Mouse (Mus musculus): ENCODE data around the gene Espl1. TPM values are rescaled to one million over a fixed set of nuclear protein-coding genes. Genes with fewer than 3 reads are reported as not detected.
"Not testable (repeated sequence)": the region's sequence is repeated elsewhere in the genome, so short reads cannot be mapped to it uniquely, and the experiment has no call there.

The Espl1 gene
- polyA plus RNA-seq, 1 experiment from 2014 or later, result 50.6 TPM

- Histone ChIP-seq H3K9ac (ENCODE audit: low read depth, low read length) (no peak overlapping the region), H3K4me3 (ENCODE audit: low read depth, low read length) (no peak overlapping the region), H3K9me3 (ENCODE audit: control insufficient read depth, low read length) (no peaks in the 10 kb centered on the region), H3K27ac (ENCODE audit: low read depth, low read length) (no peak overlapping the region), H3K27me3 (replicated peaks; ENCODE audit: control insufficient read depth, insufficient read depth, low read length) (no peaks in the 10 kb centered on the region), H3K4me2 (no peak overlapping the region), H3K4me1 (replicated peaks; ENCODE audit: control insufficient read depth, insufficient read depth, low read length) (no peaks in the 10 kb centered on the region), H3K36me3 (ENCODE audit: control insufficient read depth, insufficient read depth, low read length) (peaks cover 63% of the 10 kb centered on the region)
- 94% methylated on average over 8 of the region's 8 CpGs for WGBS
- ATAC-seq (replicated peaks; ENCODE audit: low FRiP score) (no peak), DNase-seq (ENCODE audit: low spot score) (no peak)
Observed at GRCm38 (mm10) chr15:102315292-102315691, 19.2 kb downstream of the Espl1 start.

GRCm38 (mm10) chr15:102316263-102316662 lies 20.2 kb downstream of the Espl1 start:
- Histone ChIP-seq H3K9me3 (ENCODE audit: control insufficient read depth, low read length) (no peaks in the 10 kb centered on the region), H3K27ac (ENCODE audit: low read depth, low read length) (no peak overlapping the region), H3K4me3 (ENCODE audit: low read depth, low read length) (no peak overlapping the region), H3K9ac (ENCODE audit: low read depth, low read length) (no peak overlapping the region), H3K4me2 (no peak overlapping the region), H3K36me3 (ENCODE audit: control insufficient read depth, insufficient read depth, low read length) (peaks cover 67% of the 10 kb centered on the region), H3K4me1 (replicated peaks; ENCODE audit: control insufficient read depth, insufficient read depth, low read length) (no peaks in the 10 kb centered on the region), H3K27me3 (replicated peaks; ENCODE audit: control insufficient read depth, insufficient read depth, low read length) (no peaks in the 10 kb centered on the region)
- WGBS, result 88% methylated on average over 6 of the region's 6 CpGs
- no peak for DNase-seq (ENCODE audit: low spot score)
- no peak for ATAC-seq (replicated peaks; ENCODE audit: low FRiP score)

- no peaks in the 10 kb centered on the region for H3K9me3 ChIP-seq (ENCODE audit: control insufficient read depth, low read length)
- H3K9ac ChIP-seq (ENCODE audit: low read depth, low read length), result 0 out of 2 replicates have a peak overlapping the region, but pooled peaks have one; percentile 37
- peak overlapping the region; percentile 90 for H3K4me3 ChIP-seq (ENCODE audit: low read depth, low read length)
- WGBS, result 75% methylated on average over 12 of the region's 12 CpGs
- H3K4me1 ChIP-seq (replicated peaks; ENCODE audit: control insufficient read depth, insufficient read depth, low read length), result peaks cover 5% of the 10 kb centered on the region; the same call in 1 of the 2 replicates
- H3K4me2 ChIP-seq, result peak overlapping the region; percentile 76
- peaks cover 26% of the 10 kb centered on the region for H3K36me3 ChIP-seq (ENCODE audit: control insufficient read depth, insufficient read depth, low read length)
- DNase-seq (ENCODE audit: low spot score), result no peak
- no peak overlapping the region for H3K27ac ChIP-seq (ENCODE audit: low read depth, low read length)
- ATAC-seq (replicated peaks; ENCODE audit: low FRiP score), result no peak
- no peaks in the 10 kb centered on the region for H3K27me3 ChIP-seq (replicated peaks; ENCODE audit: control insufficient read depth, insufficient read depth, low read length)
Observed at GRCm38 (mm10) chr15:102324654-102325473, 28.8 kb downstream of the Espl1 start.

DNA sequence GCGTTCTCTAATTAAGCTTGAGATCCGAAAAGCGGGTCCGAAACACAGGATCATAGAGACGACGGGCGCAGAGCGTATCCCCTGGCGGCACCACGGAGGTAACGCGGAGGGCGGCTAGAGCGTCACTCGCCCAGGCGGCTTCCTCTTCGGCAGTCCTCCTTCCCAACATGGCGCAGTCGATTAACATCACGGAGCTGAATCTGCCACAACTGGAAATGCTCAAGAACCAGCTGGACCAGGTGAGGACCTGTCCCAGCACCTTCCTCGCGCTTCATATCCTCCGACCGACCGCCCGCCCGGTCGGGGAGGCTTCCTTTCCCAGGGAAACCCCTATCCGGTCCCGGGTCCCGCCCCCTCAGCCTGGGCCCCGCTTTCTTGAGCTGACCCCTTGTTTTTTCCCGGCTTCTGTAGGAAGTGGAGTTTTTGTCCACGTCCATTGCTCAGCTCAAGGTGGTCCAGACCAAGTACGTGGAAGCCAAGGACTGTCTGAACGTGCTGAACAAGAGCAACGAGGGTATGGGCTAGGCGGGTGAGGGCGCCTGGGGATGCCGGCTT lies 30.0 kb downstream of the Espl1 start, which contains the start of gene Pfdn5:
Gene Pfdn5 (plus strand): TSS at position 95 of the 555 bp plus-strand sequence.
- H3K27me3 ChIP-seq (replicated peaks; ENCODE audit: control insufficient read depth, insufficient read depth, low read length), result no peaks in the 10 kb centered on the region
- DNase-seq (ENCODE audit: low spot score) (peak; percentile 78), ATAC-seq (replicated peaks; ENCODE audit: low FRiP score) (peak; percentile 92)
- H3K4me2 ChIP-seq, result peak within 1 kb of the TSS; percentile 76
- H3K9me3 ChIP-seq (ENCODE audit: control insufficient read depth, low read length), result no peaks in the 10 kb centered on the region
- H3K4me1 ChIP-seq (replicated peaks; ENCODE audit: control insufficient read depth, insufficient read depth, low read length), result peaks cover 5% of the 10 kb centered on the region; the same call in 1 of the 2 replicates
- H3K27ac ChIP-seq (ENCODE audit: low read depth, low read length), result peak within 1 kb of the TSS; percentile 64
- under 1% methylated on average over 40 of the region's 40 CpGs for WGBS
- peak within 1 kb of the TSS; percentile 86 for H3K9ac ChIP-seq (ENCODE audit: low read depth, low read length)
- H3K36me3 ChIP-seq (ENCODE audit: control insufficient read depth, insufficient read depth, low read length), result peaks cover 28% of the 10 kb centered on the region
- H3K4me3 ChIP-seq (ENCODE audit: low read depth, low read length), result peak within 1 kb of the TSS; percentile 90

GRCm38 (mm10) chr15:102326892-102327291 lies 30.8 kb downstream of the Espl1 start:
- H3K36me3 ChIP-seq (ENCODE audit: control insufficient read depth, insufficient read depth, low read length), result peaks cover 28% of the 10 kb centered on the region
- DNase-seq (ENCODE audit: low spot score), result no peak
- ATAC-seq (replicated peaks; ENCODE audit: low FRiP score), result no peak

GRCm38 (mm10) chr15:102331610-102332015 lies 35.5 kb downstream of the Espl1 start, which contains the start of gene Myg1:
Myg1 (plus strand) TSS chr15:102331709.
- peak; percentile 84 for DNase-seq (ENCODE audit: low spot score)
- Histone ChIP-seq H3K9ac (ENCODE audit: low read depth, low read length) (peak within 1 kb of the TSS; percentile 73), H3K4me1 (replicated peaks; ENCODE audit: control insufficient read depth, insufficient read depth, low read length) (peaks cover 20% of the 10 kb centered on the region), H3K36me3 (ENCODE audit: control insufficient read depth, insufficient read depth, low read length) (peaks cover 40% of the 10 kb centered on the region), H3K4me3 (ENCODE audit: low read depth, low read length) (peak within 1 kb of the TSS; percentile 80), H3K9me3 (ENCODE audit: control insufficient read depth, low read length) (no peaks in the 10 kb centered on the region), H3K4me2 (peak within 1 kb of the TSS; percentile 97), H3K27ac (ENCODE audit: low read depth, low read length) (peak within 1 kb of the TSS; percentile 75), H3K27me3 (replicated peaks; ENCODE audit: control insufficient read depth, insufficient read depth, low read length) (no peaks in the 10 kb centered on the region)
- ATAC-seq (replicated peaks; ENCODE audit: low FRiP score), result peak; percentile 90
- 1% methylated on average over 30 of the region's 30 CpGs for WGBS

More at GRCm38 (mm10) chr15:102326892-102327291, 30.8 kb downstream of the Espl1 start:
- H3K9ac ChIP-seq (ENCODE audit: low read depth, low read length), result peak overlapping the region; percentile 86
- 56% methylated on average over 8 of the region's 8 CpGs for WGBS
- no peaks in the 10 kb centered on the region for H3K9me3 ChIP-seq (ENCODE audit: control insufficient read depth, low read length)
- no peaks in the 10 kb centered on the region for H3K27me3 ChIP-seq (replicated peaks; ENCODE audit: control insufficient read depth, insufficient read depth, low read length)
- H3K4me1 ChIP-seq (replicated peaks; ENCODE audit: control insufficient read depth, insufficient read depth, low read length), result peaks cover 8% of the 10 kb centered on the region
- H3K27ac ChIP-seq (ENCODE audit: low read depth, low read length), result 0 out of 2 replicates have a peak overlapping the region, but pooled peaks have one; percentile 64
- H3K4me3 ChIP-seq (ENCODE audit: low read depth, low read length), result peak overlapping the region; percentile 90
- peak overlapping the region; percentile 76 for H3K4me2 ChIP-seq

DNA sequence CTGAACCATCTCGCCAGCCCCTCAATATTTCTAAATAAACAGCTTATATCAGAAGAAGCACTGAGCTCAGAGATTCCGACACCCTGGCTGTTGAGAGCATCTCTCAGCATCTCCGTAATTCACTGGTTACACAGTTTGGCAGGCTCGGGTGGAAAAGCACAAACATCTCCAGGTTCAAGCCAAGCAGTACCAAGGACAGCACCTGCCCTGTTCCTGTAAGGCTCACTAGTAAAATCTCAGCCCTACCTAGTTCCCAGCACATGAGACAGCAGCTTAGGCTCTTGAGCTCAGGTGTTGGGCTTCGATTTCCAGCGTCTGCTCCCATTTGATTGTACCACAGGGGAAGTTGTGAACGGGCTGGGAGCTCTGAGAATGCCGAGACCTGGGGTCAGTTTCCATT lies 39.2 kb downstream of the Espl1 start:
- Histone ChIP-seq H3K4me2 (no peak overlapping the region), H3K9ac (ENCODE audit: low read depth, low read length) (no peak overlapping the region), H3K27ac (ENCODE audit: low read depth, low read length) (no peak overlapping the region), H3K4me3 (ENCODE audit: low read depth, low read length) (no peak overlapping the region), H3K9me3 (ENCODE audit: control insufficient read depth, low read length) (no peaks in the 10 kb centered on the region), H3K4me1 (replicated peaks; ENCODE audit: control insufficient read depth, insufficient read depth, low read length) (peaks cover 15% of the 10 kb centered on the region), H3K36me3 (ENCODE audit: control insufficient read depth, insufficient read depth, low read length) (peaks cover 52% of the 10 kb centered on the region), H3K27me3 (replicated peaks; ENCODE audit: control insufficient read depth, insufficient read depth, low read length) (no peaks in the 10 kb centered on the region)
- no peak for DNase-seq (ENCODE audit: low spot score)
- 86% methylated on average over 8 of the region's 8 CpGs for WGBS
- no peak for ATAC-seq (replicated peaks; ENCODE audit: low FRiP score)

- not testable (repeated sequence) for H3K27ac ChIP-seq (ENCODE audit: low read depth, low read length); ATAC-seq (replicated peaks; ENCODE audit: low FRiP score); H3K27me3 ChIP-seq (replicated peaks; ENCODE audit: control insufficient read depth, insufficient read depth, low read length); H3K9me3 ChIP-seq (ENCODE audit: control insufficient read depth, low read length); DNase-seq (ENCODE audit: low spot score); H3K4me3 ChIP-seq (ENCODE audit: low read depth, low read length); H3K4me2 ChIP-seq; H3K9ac ChIP-seq (ENCODE audit: low read depth, low read length)
- H3K36me3 ChIP-seq (ENCODE audit: control insufficient read depth, insufficient read depth, low read length), result peaks cover 47% of the 10 kb centered on the region
- 90% methylated on average over 5 of the region's 5 CpGs for WGBS
- peaks cover 15% of the 10 kb centered on the region for H3K4me1 ChIP-seq (replicated peaks; ENCODE audit: control insufficient read depth, insufficient read depth, low read length)
Observed at GRCm38 (mm10) chr15:102335925-102336324, 39.9 kb downstream of the Espl1 start.

Data from liver, embryonic 11.5 days (tissue).